Mouse (Mus musculus): ENCODE results near the gene Rps18.

The Rps18 gene

DNA sequence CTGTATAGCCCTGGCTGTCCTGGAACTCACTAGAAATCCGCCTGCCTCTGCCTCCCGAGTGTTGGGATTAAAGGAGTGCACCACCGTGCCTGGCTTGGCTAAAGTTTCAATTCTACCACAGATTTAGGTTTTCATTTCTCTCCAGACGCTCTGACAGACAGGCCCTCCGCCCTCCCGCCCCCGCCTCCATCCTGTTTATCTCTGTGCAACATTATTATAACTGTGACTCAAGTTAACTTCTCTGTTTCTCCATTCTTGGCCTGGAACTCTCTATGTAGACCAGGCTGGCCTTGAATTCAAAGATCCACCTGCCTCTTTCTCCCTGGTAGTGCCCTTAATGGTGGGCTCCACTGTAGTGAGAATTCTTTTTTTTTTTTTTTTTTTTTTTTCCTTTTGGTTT, 53.3 kb downstream of the Rps18 start:
- DNase-seq: no peak

DNA sequence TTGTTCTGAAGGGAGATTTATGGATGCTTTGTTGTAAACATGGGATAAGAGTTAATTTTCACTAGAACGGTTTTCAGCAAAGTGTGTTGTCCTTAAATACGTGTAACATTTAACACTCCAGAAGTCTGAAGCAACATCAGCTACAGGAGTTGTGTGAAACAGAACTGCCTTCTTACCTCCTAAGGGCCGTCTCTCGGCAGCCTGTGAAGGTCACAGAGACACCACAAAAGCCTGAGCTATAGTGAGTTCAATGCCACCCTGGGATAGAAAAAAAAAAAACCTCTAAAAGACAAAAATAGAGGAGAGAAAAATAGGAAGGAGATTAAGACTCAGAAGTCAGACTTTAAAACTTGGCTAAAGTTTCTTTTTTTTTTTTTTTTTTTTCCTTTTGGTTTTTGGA, 53.7 kb downstream of the Rps18 start:
- no peak for DNase-seq

All from embryo, embryonic 11 days (tissue).